Mouse (Mus musculus) neural tube, embryonic 11.5 days (tissue): ENCODE measurements around the gene Ptchd1. TPM values are rescaled to one million over a fixed set of nuclear protein-coding genes. Genes with fewer than 3 reads are reported as not detected.

Experiments used
- ATAC-seq: fragments of 200-750 bp; cut with Nextera tagmentation; 2 replicates; pipeline ENCODE4 v1.8.0; 2017; ENCODE audit warnings: moderate number of reproducible peaks, mild to moderate bottlenecking, moderate TSS enrichment, moderate library complexity; ENCODE audit not compliant: insufficient read depth, low FRiP score, low TSS enrichment
- DNase-seq: peaks from one replicate; pipeline ENCODE4 v3.0.0-alpha.2; 2015; ENCODE audit warnings: low spot score
- H3K27ac ChIP-seq: fragments of 300-500 bp; sonication (generic); 2 replicates; pipeline ENCODE4 v1.5.1; 2014; ENCODE audit warnings: low read depth, mild to moderate bottlenecking, low read length
- H3K27me3 ChIP-seq: fragments of 300-500 bp; sonication (generic); 2 replicates; pipeline ENCODE4 v1.6.1; 2014; ENCODE audit warnings: mild to moderate bottlenecking, low read length, mixed read lengths; ENCODE audit not compliant: control insufficient read depth, insufficient read depth
- H3K36me3 ChIP-seq: fragments of 300-500 bp; sonication (generic); 2 replicates; pipeline ENCODE4 v1.6.1; 2014; ENCODE audit warnings: mild to moderate bottlenecking, low read length, moderate library complexity, mixed read lengths; ENCODE audit not compliant: control insufficient read depth, insufficient read depth
- H3K4me1 ChIP-seq: fragments of 300-500 bp; sonication (generic); 2 replicates; pipeline ENCODE4 v1.6.1; 2014; ENCODE audit warnings: low read length, mixed read lengths; ENCODE audit not compliant: control insufficient read depth, insufficient read depth
- H3K4me2 ChIP-seq: fragments of 300-500 bp; sonication (generic); 2 replicates; pipeline ENCODE4 v1.6.1; 2014; ENCODE audit warnings: low read depth, mild to moderate bottlenecking, moderate library complexity
- H3K4me3 ChIP-seq: fragments of 300-500 bp; sonication (generic); 2 replicates; pipeline ENCODE4 v1.5.1; 2014; ENCODE audit warnings: low read depth, low read length
- H3K9ac ChIP-seq: fragments of 300-500 bp; sonication (generic); 2 replicates; pipeline ENCODE4 v1.6.1; 2014; ENCODE audit warnings: mild to moderate bottlenecking, low read length
- H3K9me3 ChIP-seq: fragments of 300-500 bp; sonication (generic); 2 replicates; pipeline ENCODE4 v1.6.1; 2016; ENCODE audit warnings: low read length; ENCODE audit not compliant: control insufficient read depth
- WGBS: fragments of 180-500 bp; shearing (Covaris S2); extraction: QIAGEN DNeasy Blood & Tissue Kit; methylation state at CpG from one replicate; pipeline ENCODE4 v1.1.7; 2014; 5-methylcytosine and 5-hydroxymethylcytosine counted together
- polyA plus RNA-seq: library from polyadenylated mRNA; unstranded; fragments of >200 nt; fragmentation: Nextera tagmentation; extraction: Ambion mirVana; gene quantifications from 2 replicates; pipeline ENCODE4 v1.2.1, GENCODE M21; 2014

Gene Ptchd1
- polyA plus RNA-seq, 1 experiment from 2014 or later: 0.93 TPM

DNA sequence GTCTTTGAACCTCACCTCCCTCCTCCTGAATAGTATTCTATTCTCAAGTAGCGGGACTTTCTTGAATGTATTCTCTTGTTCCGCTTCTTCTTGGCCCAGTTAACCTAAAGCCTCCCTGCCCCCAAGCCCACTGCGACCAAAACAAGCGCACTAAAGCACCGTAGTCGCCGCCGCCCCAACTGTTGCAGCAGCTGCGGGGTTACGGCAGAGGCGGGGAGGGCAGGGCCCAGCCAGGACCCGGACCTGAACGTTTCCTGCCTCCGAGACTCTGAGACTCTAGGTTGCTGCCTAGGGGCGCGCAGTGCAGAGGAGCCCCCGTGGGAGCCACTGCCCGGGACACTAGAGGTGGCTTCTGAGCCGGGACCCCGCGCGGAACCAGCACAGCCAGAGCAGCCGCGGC is 1.1 kb downstream of the Ptchd1 start:
- Histone ChIP-seq H3K27ac (no peak overlapping the region), H3K4me1 (no peaks in the 10 kb centered on the region), H3K9me3 (no peaks in the 10 kb centered on the region), H3K4me3 (peak overlapping the region; percentile 45), H3K27me3 (peaks cover 23% of the 10 kb centered on the region), H3K9ac (no peak overlapping the region), H3K36me3 (no peaks in the 10 kb centered on the region), H3K4me2 (peak overlapping the region; percentile 76)
- ATAC-seq: 0 out of 2 replicates have a peak, but pooled peaks have one; percentile 24
- 14% methylated on average over 24 of the region's 24 CpGs for WGBS
- peak; percentile 15 for DNase-seq

GRCm38 (mm10) chrX:155601196-155601595 is 22.4 kb downstream of the Ptchd1 start:
- Histone ChIP-seq H3K9me3 (no peaks in the 10 kb centered on the region), H3K4me3 (no peak overlapping the region), H3K4me2 (no peak overlapping the region), H3K9ac (no peak overlapping the region), H3K27me3 (no peaks in the 10 kb centered on the region), H3K4me1 (no peaks in the 10 kb centered on the region), H3K36me3 (no peaks in the 10 kb centered on the region), H3K27ac (no peak overlapping the region)
- no peak for ATAC-seq
- DNase-seq: no peak
- 88% methylated on average over 2 of the region's 2 CpGs for WGBS

- Histone ChIP-seq H3K27ac (no peak overlapping the region), H3K9ac (no peak overlapping the region), H3K36me3 (no peaks in the 10 kb centered on the region), H3K4me1 (no peaks in the 10 kb centered on the region), H3K4me3 (no peak overlapping the region), H3K4me2 (no peak overlapping the region), H3K9me3 (no peaks in the 10 kb centered on the region), H3K27me3 (no peaks in the 10 kb centered on the region)
- no peak for ATAC-seq
- DNase-seq: no peak
These were observed 27.2 kb downstream of the Ptchd1 start for GRCm38 (mm10) chrX:155596390-155596789.

GRCm38 (mm10) chrX:155594685-155595084 is 28.9 kb downstream of the Ptchd1 start:
- Histone ChIP-seq H3K9me3 (no peaks in the 10 kb centered on the region), H3K4me3 (no peak overlapping the region), H3K27ac (no peak overlapping the region), H3K4me2 (no peak overlapping the region), H3K27me3 (no peaks in the 10 kb centered on the region), H3K9ac (no peak overlapping the region), H3K36me3 (no peaks in the 10 kb centered on the region), H3K4me1 (no peaks in the 10 kb centered on the region)
- ATAC-seq: no peak
- WGBS: 52% methylated on average over 1 of the region's 1 CpGs
- DNase-seq: no peak

DNA sequence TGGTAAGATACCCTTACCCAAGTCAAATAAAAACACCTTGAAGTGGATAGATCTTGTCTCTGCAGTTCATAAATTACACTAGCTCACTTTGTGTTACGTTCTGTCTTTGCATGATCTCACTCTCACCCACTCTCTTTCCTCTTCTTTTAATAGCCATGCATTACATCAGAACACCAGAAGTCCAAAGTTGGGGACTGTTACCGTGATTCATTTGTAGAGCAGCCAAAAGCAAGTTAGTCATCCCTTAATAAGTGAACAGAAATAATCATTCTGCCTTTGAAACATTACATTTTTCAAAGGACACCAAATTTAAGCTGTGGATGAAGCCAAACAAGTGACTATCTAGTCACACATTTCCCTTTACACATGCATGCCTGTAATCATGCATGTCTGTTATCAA is 31.1 kb downstream of the Ptchd1 start:
- Histone ChIP-seq H3K4me1 (no peaks in the 10 kb centered on the region), H3K4me3 (no peak overlapping the region), H3K4me2 (no peak overlapping the region), H3K36me3 (no peaks in the 10 kb centered on the region), H3K27me3 (no peaks in the 10 kb centered on the region), H3K27ac (no peak overlapping the region), H3K9me3 (no peaks in the 10 kb centered on the region), H3K9ac (no peak overlapping the region)
- ATAC-seq (no peak), DNase-seq (no peak)
- WGBS: 81% methylated on average over 2 of the region's 2 CpGs

- H3K4me2 ChIP-seq: no peak overlapping the region
- H3K9me3 ChIP-seq: no peaks in the 10 kb centered on the region
- no peak overlapping the region for H3K9ac ChIP-seq
- H3K4me1 ChIP-seq: no peaks in the 10 kb centered on the region
- DNase-seq (no peak), ATAC-seq (no peak)
- no peaks in the 10 kb centered on the region for H3K36me3 ChIP-seq
- no peaks in the 10 kb centered on the region for H3K27me3 ChIP-seq
- 80% methylated on average over 3 of the region's 3 CpGs for WGBS
- H3K27ac ChIP-seq: no peak overlapping the region
- no peak overlapping the region for H3K4me3 ChIP-seq
These were observed 32.1 kb downstream of the Ptchd1 start for GRCm38 (mm10) chrX:155591490-155591889.

DNA sequence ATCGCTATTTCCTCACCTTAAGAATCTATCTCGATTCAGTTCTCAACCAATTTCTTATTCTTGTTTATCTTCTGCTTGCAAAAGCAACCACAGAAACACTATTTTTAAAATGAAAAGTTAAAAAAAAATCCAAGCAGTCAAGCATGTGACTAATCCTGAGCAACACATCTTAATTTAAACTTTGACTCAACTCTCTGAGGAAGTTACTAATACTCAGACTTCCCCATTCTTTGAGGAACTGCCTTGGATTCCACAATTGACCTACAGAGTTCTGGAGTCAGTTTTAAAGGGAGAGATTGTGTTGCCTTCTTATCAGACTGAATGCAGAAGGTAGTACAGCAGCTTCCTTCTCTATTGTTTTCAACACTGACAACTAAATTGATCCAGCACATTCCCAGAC is 39.0 kb downstream of the Ptchd1 start:
- no peak overlapping the region for H3K4me3 ChIP-seq
- no peaks in the 10 kb centered on the region for H3K9me3 ChIP-seq
- no peak overlapping the region for H3K4me2 ChIP-seq
- H3K9ac ChIP-seq: no peak overlapping the region
- no peaks in the 10 kb centered on the region for H3K27me3 ChIP-seq
- ATAC-seq (no peak), DNase-seq (no peak)
- 81% methylated on average over 2 of the region's 2 CpGs for WGBS
- H3K4me1 ChIP-seq: no peaks in the 10 kb centered on the region
- H3K27ac ChIP-seq: no peak overlapping the region
- H3K36me3 ChIP-seq: no peaks in the 10 kb centered on the region

- ATAC-seq (no peak), DNase-seq (no peak)
- Histone ChIP-seq H3K4me2 (no peak overlapping the region), H3K27me3 (no peaks in the 10 kb centered on the region), H3K4me1 (no peaks in the 10 kb centered on the region), H3K27ac (no peak overlapping the region), H3K36me3 (no peaks in the 10 kb centered on the region), H3K9me3 (no peaks in the 10 kb centered on the region), H3K9ac (no peak overlapping the region), H3K4me3 (no peak overlapping the region)
These were observed 43.8 kb downstream of the Ptchd1 start for GRCm38 (mm10) chrX:155579791-155580190.

GRCm38 (mm10) chrX:155572396-155572795 is 51.2 kb downstream of the Ptchd1 start:
- Histone ChIP-seq H3K4me1 (no peaks in the 10 kb centered on the region), H3K36me3 (no peaks in the 10 kb centered on the region), H3K27me3 (no peaks in the 10 kb centered on the region), H3K27ac (no peak overlapping the region), H3K4me2 (no peak overlapping the region), H3K4me3 (no peak overlapping the region), H3K9ac (no peak overlapping the region), H3K9me3 (no peaks in the 10 kb centered on the region)
- no peak for ATAC-seq
- no peak for DNase-seq
